Mouse (Mus musculus) liver, embryonic 11.5 days (tissue): ENCODE results near the gene St3gal5. TPM values are rescaled to one million over a fixed set of nuclear protein-coding genes. Genes with fewer than 3 reads are reported as not detected.

Experiments used
- ATAC-seq: fragments of 200-750 bp; cut with Nextera tagmentation; replicated peaks from 2 replicates; pipeline ENCODE4 v1.8.0; 2017; ENCODE audit warnings: moderate number of reproducible peaks, mild to moderate bottlenecking, moderate TSS enrichment, moderate library complexity; ENCODE audit not compliant: low FRiP score
- DNase-seq: peaks from one replicate; pipeline ENCODE4 v3.0.0-alpha.2; 2017; ENCODE audit warnings: low spot score
- H3K27ac ChIP-seq: fragments of 300-500 bp; sonication (generic); 2 replicates; pipeline ENCODE4 v1.5.1; 2014; ENCODE audit warnings: mild to moderate bottlenecking, low read depth, low read length, control low read depth
- H3K27me3 ChIP-seq: fragments of 300-500 bp; sonication (generic); replicated peaks from 2 replicates; pipeline ENCODE4 v1.6.1; 2014; ENCODE audit warnings: low read length, mixed read lengths; ENCODE audit not compliant: control insufficient read depth, insufficient read depth
- H3K36me3 ChIP-seq: fragments of 300-500 bp; sonication (generic); 2 replicates; pipeline ENCODE4 v1.6.1; 2014; ENCODE audit warnings: mild to moderate bottlenecking, low read length, moderate library complexity, mixed read lengths; ENCODE audit not compliant: control insufficient read depth, insufficient read depth
- H3K4me1 ChIP-seq: fragments of 300-500 bp; sonication (generic); replicated peaks from 2 replicates; pipeline ENCODE4 v1.6.1; 2014; ENCODE audit warnings: low read length, mixed read lengths; ENCODE audit not compliant: control insufficient read depth, insufficient read depth
- H3K4me2 ChIP-seq: fragments of 300-500 bp; sonication (generic); 2 replicates; pipeline ENCODE4 v1.6.1; 2014; ENCODE audit warnings: mild to moderate bottlenecking, control low read depth, moderate library complexity
- H3K4me3 ChIP-seq: fragments of 300-500 bp; sonication (generic); 2 replicates; pipeline ENCODE4 v1.5.1; 2014; ENCODE audit warnings: low read depth, low read length, control low read depth
- H3K9ac ChIP-seq: fragments of 300-500 bp; sonication (generic); 2 replicates; pipeline ENCODE4 v1.6.1; 2014; ENCODE audit warnings: low read depth, low read length, control low read depth
- H3K9me3 ChIP-seq: fragments of 300-500 bp; sonication (generic); 2 replicates; pipeline ENCODE4 v1.6.1; 2016; ENCODE audit warnings: low read length, inconsistent platforms, mixed read lengths; ENCODE audit not compliant: control insufficient read depth
- WGBS: fragments of 180-500 bp; shearing (Covaris S2); extraction: QIAGEN DNeasy Blood & Tissue Kit; methylation state at CpG from one replicate; pipeline ENCODE4 v1.1.7; 2014; 5-methylcytosine and 5-hydroxymethylcytosine counted together
- polyA plus RNA-seq: library from polyadenylated mRNA; unstranded; fragments of >200 nt; fragmentation: Nextera tagmentation; extraction: Ambion mirVana; gene quantifications from 2 replicates; pipeline ENCODE4 v1.2.1, GENCODE M21; 2014

Gene St3gal5
- polyA plus RNA-seq, result 109 and 114 TPM in 2 replicates

DNA sequence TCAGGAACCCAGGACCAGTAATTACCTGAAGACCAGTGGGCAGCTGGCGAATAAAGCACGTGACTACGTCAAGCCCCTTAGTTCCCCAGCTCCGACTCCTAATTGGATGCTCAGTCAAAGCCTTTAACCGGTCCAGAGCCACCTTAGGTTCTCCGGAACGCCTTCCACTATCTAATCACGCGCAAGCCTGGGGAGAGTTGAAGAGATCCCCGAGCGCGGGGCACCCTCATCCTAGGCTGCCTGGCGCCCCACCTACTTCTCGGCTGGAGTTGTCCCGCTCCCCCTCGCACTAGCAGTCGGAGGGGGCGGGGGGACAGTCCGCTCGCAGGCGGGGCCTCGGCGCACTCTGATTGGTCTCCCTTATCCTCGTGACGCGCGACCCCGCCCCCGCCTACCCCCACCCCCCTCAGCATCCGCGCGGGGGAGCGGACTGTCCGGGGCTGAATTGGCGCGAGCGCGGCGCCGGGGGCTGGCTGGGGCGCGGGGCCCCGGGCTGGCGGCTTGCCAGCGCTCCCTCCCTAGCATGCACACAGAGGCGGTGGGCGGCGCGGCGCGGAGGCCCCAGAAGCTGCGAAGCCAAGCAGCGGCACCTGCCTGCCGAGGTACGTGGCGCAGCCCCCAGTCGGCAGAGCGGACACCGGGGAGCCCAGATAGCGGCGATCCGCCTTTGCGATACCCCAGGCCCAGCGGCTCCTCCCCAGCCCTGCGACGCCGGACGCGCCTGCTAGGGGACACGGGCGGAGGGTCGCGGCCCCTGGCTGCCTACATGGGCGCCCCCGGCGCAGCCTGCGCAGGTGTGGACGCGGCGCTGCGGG, at the start of gene St3gal5:
TSS of gene St3gal5 (plus strand) at position 412 of the 815 bp plus-strand sequence.
- H3K9me3 ChIP-seq, result no peaks in the 10 kb centered on the region
- H3K36me3 ChIP-seq, result no peaks in the 10 kb centered on the region
- peak within 1 kb of the TSS; percentile 87 for H3K4me3 ChIP-seq
- ATAC-seq, result peak; percentile 91
- peak within 1 kb of the TSS; percentile 77 for H3K27ac ChIP-seq
- H3K9ac ChIP-seq, result peak within 1 kb of the TSS; percentile 97
- no peaks in the 10 kb centered on the region for H3K27me3 ChIP-seq
- H3K4me1 ChIP-seq, result peaks cover 48% of the 10 kb centered on the region
- peak within 1 kb of the TSS; percentile 77 for H3K4me2 ChIP-seq
- peak; percentile 98 for DNase-seq
- WGBS, result under 1% methylated on average over 73 of the region's 81 CpGs

DNA sequence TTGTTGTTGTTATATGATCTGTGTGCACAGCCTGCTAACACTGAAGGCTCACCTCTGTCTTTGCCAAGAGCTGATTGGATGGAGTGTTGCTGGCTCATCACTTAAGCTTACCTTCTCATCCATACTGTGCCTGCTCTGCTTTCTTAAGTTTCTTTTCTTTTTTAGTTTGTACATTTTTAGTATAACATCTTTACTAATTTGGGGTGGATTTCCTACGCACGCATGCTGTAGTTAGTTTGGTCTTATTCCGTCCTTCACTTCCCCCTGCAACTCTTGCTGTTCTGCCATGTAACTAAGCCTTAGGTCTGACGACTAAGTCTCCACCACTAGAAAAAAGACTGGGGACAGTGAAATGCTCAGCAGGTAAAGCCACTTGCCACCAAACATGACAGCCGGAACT, 48.7 kb upstream of the St3gal5 start:
- Histone ChIP-seq H3K36me3 (no peaks in the 10 kb centered on the region), H3K9ac (no peak overlapping the region), H3K4me2 (no peak overlapping the region), H3K4me1 (peaks cover 6% of the 10 kb centered on the region; the same call in 1 of the 2 replicates), H3K27me3 (0 out of 2 replicates have a peak, but pooled peaks cover 3% of the 10 kb centered on the region), H3K4me3 (no peak overlapping the region), H3K9me3 (no peaks in the 10 kb centered on the region), H3K27ac (no peak overlapping the region)
- no peak for ATAC-seq
- no peak for DNase-seq
- WGBS, result 85% methylated on average over 5 of the region's 5 CpGs

DNA sequence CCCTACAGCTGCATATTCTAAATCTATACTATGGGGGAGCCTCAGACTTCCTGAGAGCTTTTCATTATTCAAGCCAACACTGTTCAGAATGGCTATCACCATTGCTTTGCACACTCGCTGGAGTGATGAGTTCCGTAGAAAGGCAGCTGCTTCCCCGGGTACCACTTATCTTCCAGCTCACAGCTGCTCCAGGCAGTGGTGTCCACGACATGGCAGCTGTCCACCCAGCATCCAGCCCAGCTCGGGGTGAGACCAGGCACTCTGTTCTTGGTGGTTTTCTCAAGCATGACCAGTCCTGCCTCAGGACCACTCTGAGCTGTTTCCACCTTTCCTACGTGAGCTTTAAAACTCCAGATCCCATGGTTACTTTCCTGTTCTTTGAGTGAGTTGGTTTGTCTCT, 47.5 kb upstream of the St3gal5 start:
- H3K4me3 ChIP-seq, result no peak overlapping the region
- 0 out of 2 replicates have a peak, but pooled peaks cover 3% of the 10 kb centered on the region for H3K27me3 ChIP-seq
- no peak for ATAC-seq
- no peaks in the 10 kb centered on the region for H3K9me3 ChIP-seq
- WGBS, result 47% methylated on average over 6 of the region's 6 CpGs
- H3K4me1 ChIP-seq, result peaks cover 6% of the 10 kb centered on the region; the same call in 1 of the 2 replicates
- no peak overlapping the region for H3K9ac ChIP-seq
- H3K4me2 ChIP-seq, result no peak overlapping the region
- H3K27ac ChIP-seq, result no peak overlapping the region
- DNase-seq, result no peak
- no peaks in the 10 kb centered on the region for H3K36me3 ChIP-seq

- 30% methylated on average over 7 of the region's 7 CpGs for WGBS
- Histone ChIP-seq H3K4me1 (peaks cover 6% of the 10 kb centered on the region; the same call in 1 of the 2 replicates), H3K4me3 (no peak overlapping the region), H3K4me2 (no peak overlapping the region), H3K36me3 (no peaks in the 10 kb centered on the region), H3K9ac (no peak overlapping the region), H3K27ac (no peak overlapping the region), H3K9me3 (no peaks in the 10 kb centered on the region), H3K27me3 (0 out of 2 replicates have a peak, but pooled peaks cover 3% of the 10 kb centered on the region)
- ATAC-seq (no peak), DNase-seq (no peak)
Observed at GRCm38 (mm10) chr6:72050827-72051226, 46.6 kb upstream of the St3gal5 start.

GRCm38 (mm10) chr6:72051247-72051646, 46.1 kb upstream of the St3gal5 start:
- Histone ChIP-seq H3K4me3 (no peak overlapping the region), H3K27ac (no peak overlapping the region), H3K4me2 (no peak overlapping the region), H3K9me3 (no peaks in the 10 kb centered on the region), H3K4me1 (peaks cover 6% of the 10 kb centered on the region; the same call in 1 of the 2 replicates), H3K27me3 (0 out of 2 replicates have a peak, but pooled peaks cover 3% of the 10 kb centered on the region), H3K36me3 (no peaks in the 10 kb centered on the region), H3K9ac (no peak overlapping the region)
- WGBS, result 42% methylated on average over 2 of the region's 2 CpGs
- no peak for DNase-seq
- ATAC-seq, result no peak

GRCm38 (mm10) chr6:72051757-72052156, 45.6 kb upstream of the St3gal5 start:
- no peak overlapping the region for H3K4me3 ChIP-seq
- no peaks in the 10 kb centered on the region for H3K9me3 ChIP-seq
- no peak overlapping the region for H3K27ac ChIP-seq
- no peak overlapping the region for H3K9ac ChIP-seq
- H3K4me1 ChIP-seq, result peaks cover 6% of the 10 kb centered on the region; the same call in 1 of the 2 replicates
- no peak for DNase-seq
- H3K4me2 ChIP-seq, result no peak overlapping the region
- H3K36me3 ChIP-seq, result no peaks in the 10 kb centered on the region
- 0 out of 2 replicates have a peak, but pooled peaks cover 3% of the 10 kb centered on the region for H3K27me3 ChIP-seq
- 38% methylated on average over 6 of the region's 6 CpGs for WGBS
- ATAC-seq, result no peak

- H3K36me3 ChIP-seq, result no peaks in the 10 kb centered on the region
- DNase-seq (no peak), ATAC-seq (no peak)
- H3K4me2 ChIP-seq, result no peak overlapping the region
- H3K4me3 ChIP-seq, result no peak overlapping the region
- no peaks in the 10 kb centered on the region; the same call in 1 of the 2 replicates for H3K4me1 ChIP-seq
- no peaks in the 10 kb centered on the region for H3K9me3 ChIP-seq
- no peaks in the 10 kb centered on the region for H3K27me3 ChIP-seq
- H3K27ac ChIP-seq, result no peak overlapping the region
- 77% methylated on average over 2 of the region's 2 CpGs for WGBS
- no peak overlapping the region for H3K9ac ChIP-seq
Observed at GRCm38 (mm10) chr6:72056548-72056947, 40.8 kb upstream of the St3gal5 start.

DNA sequence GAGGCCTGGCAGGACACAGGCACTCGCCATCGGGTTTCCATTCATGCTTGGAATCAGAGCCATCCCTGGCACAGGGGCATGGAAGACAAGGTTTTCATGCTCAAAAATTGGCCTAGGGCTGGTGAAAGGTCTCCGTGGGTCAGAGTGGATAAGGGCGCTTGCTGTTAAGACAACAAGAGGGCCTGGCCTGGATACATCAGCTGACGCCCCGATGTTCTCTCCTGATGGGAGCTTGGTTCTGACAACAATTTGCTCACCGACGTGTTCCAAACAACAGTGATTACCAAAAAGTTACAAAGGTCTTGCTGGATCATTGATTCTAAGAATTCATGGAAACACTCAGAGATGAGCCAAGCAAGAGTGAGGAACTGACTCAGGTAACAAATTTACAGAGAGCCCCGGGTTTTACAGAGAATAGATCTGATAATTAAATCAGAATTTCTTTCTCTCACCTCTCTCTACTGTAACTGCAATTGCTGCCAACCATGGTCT, 38.9 kb upstream of the St3gal5 start:
- Histone ChIP-seq H3K27ac (no peak overlapping the region), H3K27me3 (no peaks in the 10 kb centered on the region), H3K4me1 (no peaks in the 10 kb centered on the region), H3K9ac (no peak overlapping the region), H3K4me3 (no peak overlapping the region), H3K4me2 (no peak overlapping the region), H3K36me3 (no peaks in the 10 kb centered on the region), H3K9me3 (no peaks in the 10 kb centered on the region)
- WGBS, result 84% methylated on average over 9 of the region's 9 CpGs
- ATAC-seq, result no peak
- no peak for DNase-seq
